Mouse (Mus musculus): Measurements from ENCODE around the gene Tprg. TPM values are rescaled to one million over a fixed set of nuclear protein-coding genes. Genes with fewer than 3 reads are reported as not detected.

The Tprg gene
- polyA plus RNA-seq (2012; ENCODE audit: insufficient read depth, insufficient read length, missing spikeins), result not detected in 2 replicates

- Histone ChIP-seq H3K4me1 (ENCODE audit: control insufficient read depth, insufficient read depth, low read length) (no peaks in the 10 kb centered on the region), H3K4me3 (ENCODE audit: insufficient read depth, low read length) (no peak within 1 kb of the TSS)
- TF ChIP-seq POLR2A (IDR thresholded peaks at IDR 0.05; ENCODE audit: borderline replicate concordance, low read depth, low read length) (no peak), CTCF (IDR thresholded peaks at IDR 0.05; ENCODE audit: low read depth, low read length) (no peak)
Observed at GRCm38 (mm10) chr16:25286517-25286916, at the start of gene Tprg. TSS of gene Tprg (plus strand) at chr16:25286817.

GRCm38 (mm10) chr16:25238274-25239050 is 48.2 kb upstream of the Tprg start:
- H3K4me1 ChIP-seq (ENCODE audit: control insufficient read depth, insufficient read depth, low read length), result peaks cover 6% of the 10 kb centered on the region
- TF ChIP-seq CTCF (IDR thresholded peaks at IDR 0.05; ENCODE audit: low read depth, low read length) (no peak), POLR2A (IDR thresholded peaks at IDR 0.05; ENCODE audit: borderline replicate concordance, low read depth, low read length) (no peak)
- no peak overlapping the region for H3K27ac ChIP-seq (ENCODE audit: insufficient read depth, low read depth, low read length)

More at GRCm38 (mm10) chr16:25286517-25286916, at the start of gene Tprg:
- no peak within 1 kb of the TSS for H3K27ac ChIP-seq (ENCODE audit: insufficient read depth, low read depth, low read length)

GRCm38 (mm10) chr16:25248889-25249288 is 37.7 kb upstream of the Tprg start:
- no peak for TF ChIP-seq POLR2A (IDR thresholded peaks at IDR 0.05; ENCODE audit: borderline replicate concordance, low read depth, low read length)
- TF ChIP-seq CTCF (IDR thresholded peaks at IDR 0.05; ENCODE audit: low read depth, low read length), result no peak
- Histone ChIP-seq H3K4me1 (ENCODE audit: control insufficient read depth, insufficient read depth, low read length) (peaks cover 45% of the 10 kb centered on the region), H3K4me3 (ENCODE audit: insufficient read depth, low read length) (peak overlapping the region; percentile 23; the same call in 1 of the 2 replicates), H3K27ac (ENCODE audit: insufficient read depth, low read depth, low read length) (peak overlapping the region; percentile 52)

More at GRCm38 (mm10) chr16:25238274-25239050, 48.2 kb upstream of the Tprg start:
- H3K4me3 ChIP-seq (ENCODE audit: insufficient read depth, low read length), result no peak overlapping the region

DNA sequence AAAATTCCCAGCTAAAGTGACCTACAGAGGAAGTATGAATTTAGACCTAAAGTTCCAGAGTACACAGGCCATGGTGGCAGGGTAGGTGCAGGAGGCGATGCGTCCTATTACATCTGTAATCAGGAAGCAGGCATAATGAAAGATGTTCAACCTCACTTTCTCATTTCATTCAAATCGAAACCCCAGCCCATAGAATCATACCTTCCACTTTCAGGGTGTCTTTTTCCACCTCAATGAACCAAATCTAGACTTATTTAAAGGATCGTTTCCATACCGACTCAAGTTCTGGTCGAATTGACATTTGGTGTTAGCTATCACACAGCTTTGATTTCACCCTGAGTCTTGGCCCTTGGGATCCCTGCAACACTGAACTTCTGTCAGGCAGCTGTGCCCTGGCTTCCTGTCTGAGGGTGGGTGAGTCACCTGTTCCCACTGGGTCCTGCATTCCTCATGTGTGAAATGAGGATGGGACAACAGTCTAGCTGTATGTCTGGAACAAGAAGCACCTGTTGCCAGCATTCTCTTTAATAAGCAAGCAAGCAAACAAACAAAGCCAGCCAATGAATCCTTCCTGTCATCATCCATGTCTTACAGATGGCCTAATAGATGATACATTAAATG is 36.4 kb upstream of the Tprg start:
- H3K27ac ChIP-seq (ENCODE audit: insufficient read depth, low read depth, low read length), result no peak overlapping the region
- TF ChIP-seq POLR2A (IDR thresholded peaks at IDR 0.05; ENCODE audit: borderline replicate concordance, low read depth, low read length) (no peak), CTCF (IDR thresholded peaks at IDR 0.05; ENCODE audit: low read depth, low read length) (no peak)

GRCm38 (mm10) chr16:25251080-25251479 is 35.5 kb upstream of the Tprg start:
- H3K4me3 ChIP-seq (ENCODE audit: insufficient read depth, low read length), result no peak overlapping the region
- H3K27ac ChIP-seq (ENCODE audit: insufficient read depth, low read depth, low read length), result no peak overlapping the region
- TF ChIP-seq POLR2A (IDR thresholded peaks at IDR 0.05; ENCODE audit: borderline replicate concordance, low read depth, low read length) (no peak), CTCF (IDR thresholded peaks at IDR 0.05; ENCODE audit: low read depth, low read length) (no peak)
- peaks cover 61% of the 10 kb centered on the region for H3K4me1 ChIP-seq (ENCODE audit: control insufficient read depth, insufficient read depth, low read length)

More for the DNA sequence above, 36.4 kb upstream of the Tprg start:
- Histone ChIP-seq H3K4me1 (ENCODE audit: control insufficient read depth, insufficient read depth, low read length) (peaks cover 54% of the 10 kb centered on the region), H3K4me3 (ENCODE audit: insufficient read depth, low read length) (no peak overlapping the region)

DNA sequence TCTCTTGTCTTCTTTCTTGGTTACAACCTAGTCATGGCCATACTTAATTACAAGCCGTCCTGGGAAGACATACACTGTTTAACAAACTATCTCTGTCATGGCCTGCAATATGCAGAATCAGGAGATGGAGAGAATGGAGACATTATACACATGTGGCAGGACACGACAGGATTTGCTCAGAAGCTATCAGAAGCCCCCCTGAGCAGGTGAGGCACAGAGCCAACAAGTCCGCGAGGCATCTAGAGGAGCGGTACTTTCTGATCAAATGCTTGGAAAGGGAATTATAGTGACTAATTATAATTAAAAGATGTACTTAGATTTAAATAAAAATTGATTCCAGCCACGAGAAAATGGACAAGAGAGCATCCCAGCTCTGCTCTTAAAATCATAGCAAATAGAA is 32.0 kb upstream of the Tprg start:
- TF ChIP-seq POLR2A (IDR thresholded peaks at IDR 0.05; ENCODE audit: borderline replicate concordance, low read depth, low read length) (no peak), CTCF (IDR thresholded peaks at IDR 0.05; ENCODE audit: low read depth, low read length) (no peak)
- H3K27ac ChIP-seq (ENCODE audit: insufficient read depth, low read depth, low read length), result no peak overlapping the region
- peaks cover 47% of the 10 kb centered on the region for H3K4me1 ChIP-seq (ENCODE audit: control insufficient read depth, insufficient read depth, low read length)
- peak overlapping the region; percentile 29 for H3K4me3 ChIP-seq (ENCODE audit: insufficient read depth, low read length)

DNA sequence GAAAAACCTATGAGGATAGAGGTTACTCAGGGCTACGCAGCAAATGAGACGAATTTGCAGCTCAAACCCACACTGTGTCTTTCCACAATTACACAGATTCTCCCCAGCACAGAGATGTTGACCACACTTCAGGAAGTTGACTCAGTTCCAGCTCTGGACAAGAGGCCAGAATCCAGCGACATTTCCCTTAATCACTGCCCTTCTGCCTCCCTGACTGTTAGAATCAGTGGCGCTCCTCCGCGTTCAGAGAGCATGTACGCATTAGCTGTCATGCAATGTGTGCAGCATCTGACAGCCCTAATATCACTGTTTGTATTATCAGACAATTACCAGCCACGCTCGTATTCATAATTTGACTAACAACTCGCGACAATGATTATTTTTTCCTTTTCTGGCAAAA is 31.4 kb upstream of the Tprg start:
- H3K4me1 ChIP-seq (ENCODE audit: control insufficient read depth, insufficient read depth, low read length), result peaks cover 41% of the 10 kb centered on the region
- TF ChIP-seq CTCF (IDR thresholded peaks at IDR 0.05; ENCODE audit: low read depth, low read length) (no peak), POLR2A (IDR thresholded peaks at IDR 0.05; ENCODE audit: borderline replicate concordance, low read depth, low read length) (no peak)

DNA sequence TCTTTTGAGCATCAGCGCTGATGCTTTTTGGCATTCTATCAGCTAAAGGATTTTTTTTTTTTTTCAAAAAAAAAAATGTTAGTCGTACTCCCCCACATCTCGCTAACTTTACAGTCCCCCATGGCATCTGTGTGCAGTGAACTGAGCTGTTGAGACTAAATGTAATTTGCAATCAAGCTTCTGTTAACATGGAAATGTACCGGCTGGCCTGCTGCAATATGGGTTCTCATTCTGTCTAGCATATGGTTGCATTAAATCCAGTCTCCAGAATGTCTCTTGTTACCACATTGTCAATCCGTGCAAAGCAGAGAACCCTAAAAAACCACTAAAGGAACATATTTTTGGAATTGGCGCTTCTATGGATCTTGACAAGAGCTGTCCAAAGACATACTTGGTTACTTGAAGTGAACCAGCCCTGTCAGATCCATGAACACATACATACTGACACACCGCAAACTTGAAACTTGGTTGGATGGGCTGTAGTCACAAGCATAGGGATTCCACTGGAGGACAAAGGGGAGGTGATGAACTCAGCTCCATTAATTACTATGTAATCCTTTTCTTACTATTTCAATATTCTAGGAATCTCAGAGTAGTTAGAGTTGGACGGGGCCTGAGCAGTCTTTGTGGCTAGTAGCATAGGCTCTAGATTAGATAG is 30.9 kb upstream of the Tprg start:
- TF ChIP-seq POLR2A (IDR thresholded peaks at IDR 0.05; ENCODE audit: borderline replicate concordance, low read depth, low read length), result no peak
- Histone ChIP-seq H3K4me1 (ENCODE audit: control insufficient read depth, insufficient read depth, low read length) (peaks cover 36% of the 10 kb centered on the region), H3K4me3 (ENCODE audit: insufficient read depth, low read length) (no peak overlapping the region), H3K27ac (ENCODE audit: insufficient read depth, low read depth, low read length) (no peak overlapping the region)

More for the DNA sequence above, 31.4 kb upstream of the Tprg start:
- Histone ChIP-seq H3K27ac (ENCODE audit: insufficient read depth, low read depth, low read length) (peak overlapping the region; percentile 53), H3K4me3 (ENCODE audit: insufficient read depth, low read length) (peak overlapping the region; percentile 29)

GRCm38 (mm10) chr16:25262306-25262705 is 24.3 kb upstream of the Tprg start:
- H3K4me1 ChIP-seq (ENCODE audit: control insufficient read depth, insufficient read depth, low read length), result peaks cover 14% of the 10 kb centered on the region
- no peak overlapping the region for H3K27ac ChIP-seq (ENCODE audit: insufficient read depth, low read depth, low read length)
- H3K4me3 ChIP-seq (ENCODE audit: insufficient read depth, low read length), result no peak overlapping the region
- no peak for TF ChIP-seq POLR2A (IDR thresholded peaks at IDR 0.05; ENCODE audit: borderline replicate concordance, low read depth, low read length)
- TF ChIP-seq CTCF (IDR thresholded peaks at IDR 0.05; ENCODE audit: low read depth, low read length), result no peak

Measured in bone marrow macrophage, adult 2 months (primary cell).